Mouse (Mus musculus) frontal cortex, adult (tissue): Measurements from ENCODE around the gene Gzmm.

ENCODE experiments used
- ATAC-seq: cut with Nextera tagmentation; 2 replicates; pipeline ENCODE4 v1.9.2; 2017; ENCODE audit warnings: mild to moderate bottlenecking, moderate library complexity, mixed read lengths; ENCODE audit not compliant: low TSS enrichment

Gene Gzmm

DNA sequence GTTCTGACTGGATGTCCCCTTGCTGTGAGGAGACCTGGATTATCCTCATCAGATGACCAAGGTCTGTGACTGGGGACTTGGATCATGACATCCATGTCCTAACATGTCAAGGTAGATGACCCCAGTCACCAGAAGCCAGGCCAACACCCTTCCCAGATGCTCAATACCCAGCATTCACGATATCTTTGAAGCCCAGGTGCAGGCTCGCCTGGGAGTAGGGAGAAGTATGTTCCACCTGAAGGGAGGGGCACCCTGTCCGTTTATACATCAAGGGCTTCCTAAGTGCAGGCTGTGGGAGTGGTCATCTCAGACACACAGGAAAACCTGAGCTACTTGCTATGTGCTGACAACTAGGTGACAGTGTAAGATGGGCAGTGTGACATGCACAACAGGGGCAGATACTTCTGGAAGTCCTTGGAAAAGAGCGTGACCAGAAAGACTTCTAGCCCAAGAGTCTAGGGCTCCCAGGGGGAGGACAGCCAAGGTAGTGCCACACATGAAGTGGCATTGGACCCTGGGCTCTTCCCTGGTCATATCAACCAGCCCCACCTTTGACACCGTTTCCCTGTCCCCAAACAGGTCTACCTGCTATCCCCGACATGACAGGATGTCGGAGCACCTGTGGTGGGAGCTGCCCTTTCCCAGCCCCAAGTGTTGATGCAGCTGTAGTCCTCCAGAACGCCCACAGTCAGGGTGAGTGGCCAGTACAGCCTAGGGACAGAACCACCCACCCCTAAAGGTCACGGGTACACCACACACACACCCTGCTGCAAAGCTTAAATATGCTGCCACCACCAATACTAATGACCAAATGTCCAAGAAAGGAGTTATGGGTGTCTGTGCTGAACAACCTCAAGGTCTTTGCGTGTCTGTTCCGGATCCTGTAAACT lies 8.0 kb upstream of the Gzmm start:
- no peak for ATAC-seq

DNA sequence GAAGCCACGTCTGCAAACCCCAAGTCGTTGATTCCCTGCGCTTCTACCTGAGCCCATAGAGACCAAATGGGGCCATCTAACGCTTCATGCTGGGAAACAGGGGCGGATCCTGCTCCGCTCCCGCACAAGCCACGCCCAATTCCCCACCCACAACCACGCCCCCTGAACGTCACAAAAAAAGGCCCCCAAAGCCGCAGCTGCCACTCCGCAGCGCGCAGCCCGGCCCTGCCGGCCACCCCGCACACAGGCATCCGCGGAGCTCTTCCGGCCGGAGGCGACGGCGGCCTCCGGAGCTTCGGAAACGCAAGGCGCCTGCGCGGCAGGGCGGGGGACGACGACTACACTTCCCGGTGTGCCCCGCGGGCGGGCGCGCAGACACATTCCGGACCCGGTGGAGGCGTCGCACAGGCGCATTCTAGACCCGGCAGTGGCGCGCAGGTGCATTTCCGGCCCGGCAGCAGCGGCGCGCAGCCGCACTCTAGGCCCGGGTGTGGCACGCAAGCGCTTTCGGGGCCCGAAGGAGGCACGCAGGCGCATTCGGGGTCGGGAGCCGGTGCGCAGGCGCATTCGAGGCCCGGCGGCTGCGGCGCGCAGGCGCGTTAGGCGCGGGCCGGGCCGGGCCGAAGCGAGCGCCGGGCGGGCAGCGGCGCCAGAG lies 7.1 kb upstream of the Gzmm start, which contains the start of gene Cdc34:
TSS of gene Cdc34 (plus strand) at position 605 of the 655 bp plus-strand sequence.
- peak; percentile 85 for ATAC-seq

DNA sequence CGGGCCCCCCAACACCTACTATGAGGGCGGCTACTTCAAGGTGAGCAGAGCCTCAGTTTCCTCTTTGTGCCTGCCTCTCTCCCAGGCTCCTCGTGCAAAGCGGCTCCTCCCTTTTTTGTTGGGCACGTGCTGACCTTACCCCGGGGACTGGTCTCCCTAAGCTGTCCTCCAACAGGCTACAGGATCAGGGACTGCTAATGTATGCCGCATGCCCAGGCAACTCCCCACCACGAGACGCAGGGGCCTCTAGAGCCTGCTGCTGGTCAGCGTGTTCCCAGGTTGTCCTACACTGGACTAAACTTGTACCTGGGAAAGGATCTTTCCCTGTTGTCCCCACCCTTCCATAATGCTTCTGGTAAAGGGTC lies 6.3 kb upstream of the Gzmm start:
- ATAC-seq = no peak

DNA sequence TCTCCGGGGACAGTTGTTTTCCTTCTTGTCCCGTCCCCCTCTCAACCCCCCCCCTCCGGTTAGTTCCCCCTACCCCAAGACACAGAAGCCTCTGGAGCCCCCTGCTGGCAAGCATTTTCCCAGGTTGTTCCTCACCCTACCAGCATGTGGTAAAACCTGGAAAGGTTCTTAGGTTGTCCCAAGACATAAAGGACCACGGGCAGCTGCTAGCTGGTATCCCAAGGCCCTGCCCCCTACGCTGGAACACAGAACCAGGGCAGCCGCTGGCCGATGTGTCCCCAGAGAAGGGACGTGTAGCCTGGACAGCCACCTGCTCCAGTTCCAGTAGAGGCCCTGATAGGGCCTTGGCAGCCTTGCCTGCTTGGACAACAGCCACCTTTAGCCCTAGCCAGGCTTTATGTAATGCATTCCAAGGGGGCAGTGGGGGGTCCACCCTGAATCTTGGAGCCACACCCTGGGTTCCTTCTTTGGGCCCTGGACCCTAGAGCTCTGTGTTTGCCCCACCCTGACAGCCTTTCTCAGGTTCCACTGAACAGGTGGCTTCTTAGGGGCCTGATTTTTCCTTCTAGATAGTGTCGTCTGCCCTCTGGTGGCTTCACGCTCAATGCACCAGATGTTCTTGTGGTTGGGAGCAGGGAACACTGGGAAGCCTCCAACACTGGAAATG lies 5.8 kb upstream of the Gzmm start:
- no peak for ATAC-seq

DNA sequence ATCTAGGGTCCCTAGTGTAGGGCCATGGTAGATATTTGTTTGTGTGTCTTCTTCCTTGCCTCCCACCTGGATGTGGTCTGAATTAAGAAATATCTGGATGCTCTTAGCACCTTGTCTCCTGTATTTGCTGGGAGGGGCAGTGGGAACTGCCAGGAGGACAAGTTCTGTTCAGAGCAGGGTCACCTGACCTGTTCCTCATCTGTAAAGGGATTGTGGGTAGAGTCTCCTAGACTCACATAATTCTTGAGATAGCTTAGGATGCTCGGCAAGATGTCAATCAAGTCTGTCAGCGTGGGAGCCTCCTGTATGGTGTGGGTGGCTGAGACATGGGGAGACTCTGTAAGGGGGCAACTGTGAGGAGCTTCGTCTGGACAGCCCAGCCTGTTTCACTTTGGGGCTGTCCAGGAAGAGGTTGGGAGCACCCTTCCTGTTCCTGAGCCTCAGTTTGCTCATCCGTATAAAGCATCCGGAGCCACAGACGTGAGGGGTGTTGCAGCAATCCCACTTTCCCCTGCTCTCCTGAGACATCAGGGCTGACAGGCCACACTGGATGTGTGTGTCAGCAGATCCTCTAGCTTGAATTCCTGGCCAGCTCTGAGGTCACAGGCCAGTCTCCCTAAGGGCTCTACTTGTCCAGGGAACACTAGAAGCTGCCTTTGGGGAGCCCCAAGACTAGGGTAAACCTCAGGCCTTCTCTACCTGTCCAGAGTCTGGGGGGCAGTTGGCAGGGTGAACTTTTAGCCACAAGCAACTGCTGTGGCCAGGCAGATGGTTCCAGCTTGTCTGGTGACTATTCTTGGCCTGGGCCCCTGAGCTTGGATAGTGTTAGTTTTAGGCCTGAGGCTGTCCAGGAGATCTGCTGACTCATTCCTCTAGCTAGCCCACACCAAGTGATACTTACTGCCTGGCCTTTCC lies 4.8 kb upstream of the Gzmm start:
- ATAC-seq = no peak

DNA sequence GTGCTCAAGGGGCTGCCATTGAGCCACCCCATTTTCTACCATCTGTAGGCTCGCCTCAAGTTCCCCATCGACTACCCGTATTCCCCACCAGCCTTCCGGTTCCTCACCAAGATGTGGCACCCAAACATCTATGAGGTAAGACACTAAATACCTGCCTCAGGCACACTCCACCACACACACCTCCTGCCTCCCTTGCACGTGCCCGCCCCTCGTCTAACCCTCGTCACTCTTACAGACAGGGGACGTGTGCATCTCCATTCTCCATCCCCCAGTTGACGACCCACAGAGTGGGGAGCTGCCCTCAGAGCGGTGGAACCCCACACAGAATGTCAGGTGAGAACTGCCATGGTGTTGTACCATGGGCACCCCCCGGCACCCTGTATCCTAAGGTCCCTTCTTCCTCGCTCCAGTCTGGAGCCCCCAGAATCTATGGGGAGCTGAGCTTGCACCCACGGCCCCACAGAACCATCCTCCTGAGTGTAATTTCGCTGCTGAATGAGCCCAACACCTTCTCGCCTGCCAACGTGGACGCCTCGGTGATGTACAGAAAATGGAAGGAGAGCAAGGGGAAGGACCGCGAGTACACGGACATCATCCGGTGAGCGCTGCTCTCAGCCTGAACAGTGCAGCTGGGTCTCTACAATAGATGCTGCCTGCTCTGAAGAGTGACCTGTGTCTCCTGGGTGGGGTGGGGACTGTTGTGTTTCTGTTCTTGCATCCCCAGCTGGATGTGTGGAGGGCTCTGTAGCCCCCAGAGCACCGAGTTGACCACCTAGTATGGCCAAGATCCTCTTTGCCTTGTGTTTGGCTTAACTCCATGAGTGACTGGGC lies 3.8 kb upstream of the Gzmm start:
- ATAC-seq = no peak

DNA sequence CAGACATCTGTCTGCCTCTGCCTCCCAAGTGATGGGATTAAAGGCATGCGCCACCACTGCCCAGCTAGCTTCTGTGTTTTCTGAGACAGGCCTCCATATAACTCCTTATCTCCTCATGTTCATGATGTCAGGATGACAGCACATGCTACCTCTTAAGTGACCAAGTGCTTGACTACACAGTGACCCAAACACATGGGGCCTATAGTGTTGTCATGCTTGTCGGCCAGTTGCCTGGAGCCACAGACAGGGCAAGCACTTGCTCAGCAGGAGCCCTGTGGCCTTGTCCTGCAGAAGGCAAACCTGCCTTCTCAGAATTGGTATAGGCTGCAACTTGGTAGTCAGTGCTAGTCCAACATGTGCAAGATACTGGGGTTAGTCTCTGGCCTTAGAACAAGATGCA lies 2.6 kb upstream of the Gzmm start:
- no peak for ATAC-seq

DNA sequence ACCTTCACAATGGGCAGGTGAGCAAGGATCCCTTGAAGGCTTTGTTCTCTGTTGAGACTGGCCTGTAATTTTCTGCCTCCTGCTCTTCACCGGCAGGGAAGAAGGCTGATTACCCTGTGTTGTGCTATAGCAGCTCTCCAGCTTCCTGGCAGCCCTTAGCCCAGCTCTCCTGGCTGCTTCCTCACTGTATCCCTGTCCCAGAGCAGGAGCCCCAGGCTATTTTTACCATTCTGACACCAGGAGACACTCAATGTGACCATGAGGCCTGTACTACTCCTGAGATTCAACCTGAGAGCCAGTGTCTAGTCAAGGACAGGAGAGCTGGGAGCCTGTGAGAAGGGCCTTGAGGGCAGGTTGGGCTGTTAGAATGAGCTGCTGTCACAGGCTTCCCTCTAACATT lies 2.1 kb upstream of the Gzmm start:
- ATAC-seq = no peak

DNA sequence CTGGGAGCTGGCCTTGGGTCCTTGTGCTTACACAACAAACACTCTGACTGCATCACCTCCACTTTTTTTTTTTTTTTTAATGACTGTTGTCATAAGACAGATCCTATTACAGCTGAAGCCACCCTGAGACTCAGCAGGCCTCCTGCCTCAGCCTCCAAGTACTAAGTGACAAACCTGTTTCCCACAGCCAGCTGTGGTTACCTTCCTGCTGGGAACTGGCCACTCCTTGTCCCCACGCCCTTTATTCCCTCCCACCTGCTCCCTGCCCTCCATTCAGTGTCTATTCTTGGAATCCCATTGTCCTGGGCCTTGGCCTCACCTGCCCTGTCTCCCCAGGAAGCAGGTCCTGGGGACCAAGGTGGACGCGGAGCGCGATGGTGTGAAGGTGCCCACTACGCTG lies 1.3 kb upstream of the Gzmm start:
- ATAC-seq = no peak

DNA sequence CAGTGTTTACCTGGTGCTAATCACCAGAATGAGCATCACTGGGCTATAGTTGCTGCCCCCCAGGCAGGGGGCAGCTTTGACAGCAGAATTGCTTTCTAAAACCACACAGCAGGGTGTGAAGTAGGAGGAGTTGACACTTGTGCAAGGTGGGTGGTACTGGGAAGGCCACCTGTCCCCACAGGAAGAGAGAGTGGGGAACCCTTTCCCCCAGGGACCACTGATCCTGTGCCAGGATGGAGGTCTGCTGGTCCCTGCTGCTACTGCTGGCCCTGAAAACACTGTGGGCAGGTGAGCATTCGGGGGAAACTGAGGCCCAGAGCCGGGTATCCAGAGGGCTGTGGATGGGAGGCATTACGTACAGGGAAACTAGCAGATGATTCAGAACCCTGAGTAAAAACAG lies 358 bp downstream of the Gzmm start:
- ATAC-seq = no peak

DNA sequence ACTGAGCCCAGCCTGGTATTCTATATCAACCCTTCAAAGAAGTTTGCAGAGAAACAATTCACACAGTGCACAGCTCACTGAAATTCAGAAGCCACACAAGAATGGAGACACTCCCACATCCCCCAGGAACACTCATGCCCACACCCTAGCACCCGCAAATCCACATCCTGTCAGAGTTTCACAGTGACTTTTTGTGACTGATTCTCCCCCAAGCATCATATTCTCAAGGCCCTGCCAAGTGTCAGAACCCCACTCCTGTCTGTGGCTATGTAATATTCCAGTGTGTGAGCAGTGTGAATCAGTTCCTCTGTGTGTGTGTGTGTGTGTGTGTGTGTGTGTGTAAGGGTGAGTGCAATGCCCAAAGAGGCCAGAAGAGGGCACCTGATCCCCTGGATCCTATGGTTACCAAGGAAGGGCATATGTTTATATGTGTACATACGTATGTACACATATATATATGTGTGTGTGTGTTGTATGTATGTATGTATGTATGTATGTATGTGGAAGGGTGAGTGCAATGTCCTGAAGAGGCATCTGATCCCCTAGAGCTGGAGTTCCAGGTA lies 3.2 kb downstream of the Gzmm start:
- no peak for ATAC-seq

DNA sequence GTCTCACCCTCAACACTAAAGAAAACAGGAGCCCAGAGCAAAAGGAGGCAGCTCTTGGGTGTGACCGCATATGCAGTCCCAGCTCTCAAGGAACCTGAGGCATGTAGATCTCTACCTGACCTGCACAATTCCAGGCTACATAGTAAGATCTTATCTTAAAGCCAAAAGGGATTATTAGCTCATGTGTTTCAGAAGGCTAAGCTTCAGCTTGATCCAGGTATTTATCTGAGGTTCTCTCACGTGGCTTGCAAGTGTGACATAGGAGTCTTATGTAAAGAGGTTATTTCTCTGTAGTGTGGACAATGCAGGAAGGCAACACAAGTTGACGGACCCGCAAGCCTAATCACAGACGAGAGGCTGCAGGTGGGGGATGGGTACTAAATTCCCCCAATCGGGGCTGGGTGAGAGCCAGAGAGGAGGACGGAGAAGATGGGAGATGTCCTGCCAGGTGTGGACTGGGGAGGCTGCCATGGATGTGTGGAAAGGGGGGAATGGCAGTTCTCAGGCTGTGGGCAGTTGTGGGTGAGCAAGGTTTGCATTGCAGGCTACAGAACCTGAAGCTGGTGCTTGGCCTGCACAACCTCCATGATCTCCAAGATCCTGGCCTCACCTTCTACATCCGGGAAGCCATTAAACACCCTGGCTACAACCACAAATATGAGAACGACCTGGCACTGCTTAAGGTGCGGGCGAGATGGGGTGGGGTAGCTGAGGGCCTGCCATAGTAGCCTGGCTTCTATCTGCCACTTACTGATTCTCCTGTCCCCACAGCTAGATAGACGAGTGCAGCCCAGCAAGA lies 5.0 kb downstream of the Gzmm start:
- ATAC-seq = no peak

DNA sequence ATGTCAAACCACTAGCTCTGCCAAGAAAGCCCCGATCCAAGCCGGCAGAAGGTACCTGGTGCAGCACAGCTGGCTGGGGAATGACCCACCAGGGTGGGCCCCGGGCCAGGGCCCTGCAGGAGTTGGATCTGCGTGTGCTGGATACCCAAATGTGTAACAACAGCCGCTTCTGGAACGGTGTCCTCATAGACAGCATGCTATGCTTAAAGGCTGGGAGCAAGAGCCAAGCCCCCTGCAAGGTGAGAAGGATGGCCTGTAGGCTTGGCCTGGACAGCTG lies 5.5 kb downstream of the Gzmm start:
- no peak for ATAC-seq

DNA sequence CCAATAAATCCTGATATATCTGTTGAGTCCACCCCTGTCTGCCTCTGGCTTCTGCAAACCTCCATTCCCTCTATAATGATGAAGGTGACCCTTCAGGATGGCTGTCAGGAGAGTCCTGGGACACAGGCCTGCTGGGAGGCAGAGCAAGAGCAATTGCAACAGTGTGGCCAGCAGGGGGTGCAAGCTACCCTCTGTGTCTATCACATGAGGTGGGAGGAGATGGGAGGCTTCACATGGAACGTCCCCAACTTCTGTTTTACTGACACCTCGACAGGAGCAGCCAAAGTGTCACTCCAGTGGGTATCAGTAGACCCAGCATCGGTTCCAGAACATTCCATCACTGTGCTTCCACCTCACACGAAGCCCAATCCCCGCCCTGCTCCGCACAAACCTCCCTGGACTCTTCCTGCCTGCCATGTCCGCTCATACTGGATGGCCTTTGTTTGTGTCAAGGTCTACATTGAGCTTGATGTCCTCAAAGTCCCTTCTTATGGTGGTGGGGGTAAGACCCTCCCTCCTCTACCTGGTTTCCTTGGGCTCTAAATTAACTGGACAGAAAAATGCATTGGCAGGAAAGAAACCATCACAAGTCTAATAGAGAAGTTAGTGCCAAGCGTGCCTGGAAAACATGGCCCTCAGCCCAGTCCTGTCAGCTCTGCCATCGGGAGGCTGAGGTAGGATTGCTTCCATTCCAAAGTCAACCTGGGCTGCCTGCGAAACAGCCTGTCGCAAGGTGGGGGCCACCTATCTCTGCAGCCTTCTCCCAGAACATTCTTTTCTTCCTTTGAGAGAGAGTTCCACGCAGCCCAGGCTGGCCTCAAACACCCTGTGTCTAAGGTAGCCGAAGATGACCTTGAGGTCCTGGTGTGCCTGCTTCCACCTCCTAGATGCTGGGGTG lies 6.7 kb downstream of the Gzmm start:
- ATAC-seq = peak; percentile 81

DNA sequence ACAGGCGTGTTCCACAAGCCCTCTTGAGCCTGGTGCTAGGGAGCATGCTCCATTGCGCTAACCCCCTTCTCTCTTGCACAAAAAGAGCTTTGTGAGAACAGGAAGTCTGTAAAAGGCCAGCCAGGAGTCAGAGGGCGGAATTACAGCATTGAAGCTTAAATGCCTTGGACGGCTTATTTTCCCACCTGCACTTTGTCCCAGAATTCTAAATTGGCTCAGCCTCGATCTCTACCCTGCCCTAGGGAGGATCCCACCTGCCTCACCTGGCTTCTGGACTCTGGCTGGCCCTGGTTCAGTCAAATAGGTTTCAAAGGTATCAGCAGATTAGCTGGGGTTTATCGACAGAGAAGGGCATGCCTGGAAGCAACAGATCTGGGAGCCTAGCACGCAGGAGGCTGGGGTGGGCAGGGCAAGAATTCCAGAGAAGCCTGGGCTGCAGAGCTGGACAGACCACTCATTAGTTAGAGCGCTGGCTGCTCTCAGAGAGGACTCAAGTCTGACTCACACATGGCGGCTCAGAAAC lies 7.4 kb downstream of the Gzmm start:
- ATAC-seq = no peak

DNA sequence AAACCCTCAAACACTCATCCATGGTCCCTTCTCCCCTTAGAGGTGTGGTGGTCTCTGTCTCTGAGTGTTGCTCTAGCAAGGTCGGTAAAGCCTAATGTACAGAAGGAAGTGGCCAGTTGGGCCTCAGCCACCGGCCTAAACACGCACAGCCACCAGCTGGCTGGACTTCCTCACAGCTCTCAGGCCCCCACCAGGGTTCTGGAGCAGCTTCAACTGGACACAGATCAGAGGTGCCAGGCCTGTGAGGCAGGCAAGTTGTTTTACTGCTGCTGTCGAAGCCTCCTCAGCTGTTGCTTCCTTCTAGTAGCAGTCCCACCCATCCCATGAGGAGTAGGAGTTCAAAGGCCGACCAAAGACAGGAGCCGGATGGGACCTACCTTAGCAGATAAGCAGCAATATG lies 9.1 kb downstream of the Gzmm start:
- ATAC-seq = no peak

DNA sequence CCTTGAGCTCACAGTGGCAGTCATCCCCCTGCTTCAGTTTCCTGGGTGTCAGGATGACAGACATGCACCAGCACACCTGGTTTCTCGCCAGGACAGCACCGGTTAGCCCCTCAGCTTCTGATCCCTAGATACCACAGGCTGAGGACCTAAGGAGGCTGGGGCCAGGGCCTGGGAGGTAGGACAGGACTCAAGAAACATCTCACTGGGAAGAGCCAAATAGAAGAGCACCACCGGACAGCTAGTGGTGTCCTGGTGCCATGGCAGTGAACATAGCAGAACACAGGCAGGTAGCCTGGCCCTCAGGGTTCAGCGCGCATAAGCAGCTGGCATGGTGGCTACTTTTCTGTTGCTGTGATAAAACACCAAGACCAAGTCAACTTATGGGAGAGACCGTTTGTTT lies 9.6 kb downstream of the Gzmm start:
- ATAC-seq = no peak

DNA sequence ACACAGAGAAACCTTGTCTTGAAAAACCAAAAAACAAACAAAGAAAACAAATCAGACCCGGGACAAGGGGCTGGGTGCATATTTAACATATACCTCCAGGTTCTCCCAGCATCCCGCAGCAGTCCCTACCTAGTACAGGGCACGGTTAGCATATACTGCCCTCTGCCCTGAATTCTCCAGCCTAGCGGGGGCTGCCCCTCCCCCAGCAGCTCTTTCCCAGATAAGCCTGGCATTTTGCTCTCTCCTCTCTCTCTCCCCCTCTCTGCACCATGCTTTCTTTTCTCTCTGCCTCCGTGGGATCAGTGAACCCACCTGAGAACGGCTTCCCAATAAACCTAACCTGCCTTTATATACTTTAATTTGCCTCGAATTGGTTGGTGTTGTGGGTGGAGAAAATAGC lies 11.9 kb downstream of the Gzmm start:
- no peak for ATAC-seq
